In the genomic region with DNA sequence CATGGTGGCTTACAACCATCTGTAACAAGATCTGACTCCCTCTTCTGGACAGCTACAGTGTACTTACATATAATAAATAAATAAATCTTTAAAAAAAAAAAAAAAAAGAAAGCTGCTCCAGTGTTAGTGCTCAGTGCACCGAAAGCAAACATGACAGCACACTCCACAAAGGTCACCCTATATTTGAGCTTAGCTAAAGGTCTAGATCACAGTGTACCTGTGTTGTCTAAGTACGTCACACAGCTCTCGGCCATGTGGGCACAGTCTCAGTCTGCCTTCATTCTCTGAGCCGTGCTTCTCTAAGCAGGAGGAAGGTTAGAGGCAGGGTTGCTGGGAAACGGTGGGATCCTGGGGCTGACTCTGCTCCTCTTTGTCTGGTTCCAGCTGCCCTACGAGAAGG, we compare ENCODE assay signal across 23 mouse cellular contexts. TPM values are rescaled to one million over a fixed set of nuclear protein-coding genes. Genes with fewer than 3 reads are reported as not detected.
DNase-seq lines count a peak whose midpoint lies in the region; ATAC-seq lines count a peak whose summit lies in the region.
"Had no signal": no experiment of that assay in that cellular context is flagged by ENCODE, and none has a peak within 500 bp of the region (broad histone marks: within the 10 kb centered on the region; RNA-seq: fewer than 3 reads in every experiment).

No protein-coding gene starts in this region.

- H3K27ac ChIP-seq in liver, embryonic 13.5 days, result no peak overlapping the region
- H3K27ac ChIP-seq in liver, embryonic 15.5 days (replicated peaks), result no peak overlapping the region
- no peak overlapping the region for H3K27ac ChIP-seq in liver, embryonic 12.5 days
- H3K27ac ChIP-seq: embryonic facial prominence, embryonic 10.5 days; embryonic facial prominence, embryonic 12.5 days; forebrain, embryonic 13.5 days; forebrain, embryonic 15.5 days had no signal

- no peak overlapping the region for H3K4me3 ChIP-seq in liver, embryonic 13.5 days (replicated peaks)
- H3K4me3 ChIP-seq in liver, embryonic 15.5 days (replicated peaks), result no peak overlapping the region
- H3K4me3 ChIP-seq in liver, embryonic 12.5 days, result no peak overlapping the region
- H3K4me3 ChIP-seq: embryonic facial prominence, embryonic 10.5 days; embryonic facial prominence, embryonic 12.5 days; forebrain, embryonic 13.5 days; forebrain, embryonic 15.5 days had no signal

- 0 out of 2 replicates have a peak, but pooled peaks have one; percentile 51 for ATAC-seq in liver, embryonic 13.5 days (ENCODE audit: low read depth)
- peak; percentile 60; the same call in 1 of the 2 replicates for ATAC-seq in liver, embryonic 15.5 days (ENCODE audit: insufficient read depth)
- no peak for ATAC-seq in liver, embryonic 12.5 days
- ATAC-seq: activated CD4-positive, CD25-positive, alpha-beta regulatory T cell, adult 4 months; CD4-positive, CD25-positive, alpha-beta regulatory T cell, adult 4 months; forebrain, embryonic 13.5 days; forebrain, embryonic 15.5 days; Patski had no signal

- no peaks in the 10 kb centered on the region; the same call in 1 of the 2 replicates for H3K4me1 ChIP-seq in liver, embryonic 13.5 days (replicated peaks)
- peaks cover 3% of the 10 kb centered on the region; the same call in 1 of the 2 replicates for H3K4me1 ChIP-seq in liver, embryonic 15.5 days (replicated peaks)
- H3K4me1 ChIP-seq in liver, embryonic 12.5 days, result peaks cover 5% of the 10 kb centered on the region; the same call in 1 of the 2 replicates
- H3K4me1 ChIP-seq: embryonic facial prominence, embryonic 10.5 days; embryonic facial prominence, embryonic 12.5 days; forebrain, embryonic 13.5 days; forebrain, embryonic 15.5 days had no signal

- DNase-seq in liver, embryonic 13.5 days, result no peak
- no peak for DNase-seq in liver
- DNase-seq in spleen, postnatal 14 days (ENCODE audit: low spot score in 2 of 2), result no peak
- DNase-seq: adrenal gland, adult 8-10 months; adrenal gland, postnatal 14 days; adrenal gland, postnatal 36 days; B cell, adult 2 months; cerebellum, adult 11-12 months; cerebellum, adult 2 months; cerebellum, adult 9-10 months; cerebellum, postnatal 10 days; cerebellum, postnatal 25 days had no signal

- no peak overlapping the region for H3K9ac ChIP-seq in liver, embryonic 13.5 days
- no peak overlapping the region for H3K9ac ChIP-seq in liver, embryonic 15.5 days
- H3K9ac ChIP-seq in liver, embryonic 12.5 days, result no peak overlapping the region
- H3K9ac ChIP-seq: embryonic facial prominence, embryonic 12.5 days; forebrain, embryonic 13.5 days; forebrain, embryonic 15.5 days had no signal

- no peak overlapping the region for H3K4me2 ChIP-seq in liver, embryonic 13.5 days
- H3K4me2 ChIP-seq in liver, embryonic 15.5 days, result no peak overlapping the region
- no peak overlapping the region for H3K4me2 ChIP-seq in liver, embryonic 12.5 days
- H3K4me2 ChIP-seq: embryonic facial prominence, embryonic 12.5 days; forebrain, embryonic 13.5 days; forebrain, embryonic 15.5 days had no signal

- 77% methylated on average over 6 of the region's 6 CpGs for WGBS in liver, embryonic 13.5 days (ENCODE audit: insufficient replicate concordance)
- WGBS in liver, embryonic 15.5 days (ENCODE audit: insufficient replicate concordance), result 76% methylated on average over 6 of the region's 6 CpGs
- WGBS in liver, embryonic 12.5 days (ENCODE audit: insufficient replicate concordance), result 80% methylated on average over 6 of the region's 6 CpGs

- H3K27me3 ChIP-seq in liver, embryonic 13.5 days, result no peaks in the 10 kb centered on the region
- H3K27me3 ChIP-seq in liver, embryonic 15.5 days, result no peaks in the 10 kb centered on the region
- no peaks in the 10 kb centered on the region for H3K27me3 ChIP-seq in liver, embryonic 12.5 days (replicated peaks)
- H3K27me3 ChIP-seq: CH12.LX; embryonic facial prominence, embryonic 12.5 days; forebrain, embryonic 13.5 days; forebrain, embryonic 15.5 days; Patski had no signal

- peaks cover 18% of the 10 kb centered on the region for H3K36me3 ChIP-seq in liver, embryonic 13.5 days
- peaks cover 8% of the 10 kb centered on the region for H3K36me3 ChIP-seq in liver, embryonic 15.5 days (replicated peaks)
- peaks cover 29% of the 10 kb centered on the region for H3K36me3 ChIP-seq in liver, embryonic 12.5 days
- H3K36me3 ChIP-seq: forebrain, embryonic 15.5 days had no signal

- H3K9me3 ChIP-seq in liver, embryonic 13.5 days (replicated peaks), result no peaks in the 10 kb centered on the region
- no peaks in the 10 kb centered on the region for H3K9me3 ChIP-seq in liver, embryonic 15.5 days (replicated peaks)
- no peaks in the 10 kb centered on the region for H3K9me3 ChIP-seq in liver, embryonic 12.5 days (replicated peaks)
- H3K9me3 ChIP-seq: embryonic facial prominence, embryonic 10.5 days; embryonic facial prominence, embryonic 12.5 days; forebrain, embryonic 13.5 days; forebrain, embryonic 15.5 days; G1E had no signal

RNA-seq across cellular contexts. Expression of a gene that starts 11.6 kb away (rescaled TPM):
- polyA plus RNA-seq in liver, embryonic 13.5 days (2015; fragmentation: Nextera tagmentation; extraction: Ambion mirVana), result 13.8 and 15.6 TPM in 2 replicates
- polyA plus RNA-seq in liver, embryonic 15.5 days (2015; fragmentation: Nextera tagmentation; extraction: Ambion mirVana), result 11.8 and 12.8 TPM in 2 replicates
- 18.4 and 18.5 TPM in 2 replicates for polyA plus RNA-seq in liver, embryonic 12.5 days (2016; fragmentation: Nextera tagmentation; extraction: Ambion mirVana)

RNA-seq across cellular contexts. Expression of a gene that starts 33.7 kb away (rescaled TPM):
- 0.19 and 0.20 TPM in 2 replicates for polyA plus RNA-seq in liver, embryonic 13.5 days (2015; fragmentation: Nextera tagmentation; extraction: Ambion mirVana)
- polyA plus RNA-seq in liver, embryonic 15.5 days (2015; fragmentation: Nextera tagmentation; extraction: Ambion mirVana), result 0.15 and 0.20 TPM in 2 replicates
- polyA plus RNA-seq in liver, embryonic 12.5 days (2016; fragmentation: Nextera tagmentation; extraction: Ambion mirVana), result 0.32 and 0.54 TPM in 2 replicates
- polyA plus RNA-seq: G1E had no signal

RNA-seq across cellular contexts. Expression of a gene that starts 36.1 kb away (rescaled TPM):
- polyA plus RNA-seq in liver, embryonic 13.5 days (2015; fragmentation: Nextera tagmentation; extraction: Ambion mirVana), result 0.12 TPM in 2 replicates
- polyA plus RNA-seq in liver, embryonic 15.5 days (2015; fragmentation: Nextera tagmentation; extraction: Ambion mirVana), result 0.16 and 0.17 TPM in 2 replicates
- 0.14 and 0.19 TPM in 2 replicates for polyA plus RNA-seq in liver, embryonic 12.5 days (2016; fragmentation: Nextera tagmentation; extraction: Ambion mirVana)

RNA-seq across cellular contexts. Expression of a gene that starts 50.3 kb away (rescaled TPM):
- 97.4 and 98.5 TPM in 2 replicates for polyA plus RNA-seq in liver, embryonic 13.5 days (2015; fragmentation: Nextera tagmentation; extraction: Ambion mirVana)
- 73.0 and 73.6 TPM in 2 replicates for polyA plus RNA-seq in liver, embryonic 15.5 days (2015; fragmentation: Nextera tagmentation; extraction: Ambion mirVana)
- polyA plus RNA-seq in liver, embryonic 12.5 days (2016; fragmentation: Nextera tagmentation; extraction: Ambion mirVana), result 108 and 110 TPM in 2 replicates

RNA-seq across cellular contexts. Expression of a gene that starts 50.4 kb away (rescaled TPM):
- polyA plus RNA-seq in liver, embryonic 13.5 days (2015; fragmentation: Nextera tagmentation; extraction: Ambion mirVana), result 32.1 and 34.8 TPM in 2 replicates
- 29.6 and 32.7 TPM in 2 replicates for polyA plus RNA-seq in liver, embryonic 15.5 days (2015; fragmentation: Nextera tagmentation; extraction: Ambion mirVana)
- 44.2 and 44.5 TPM in 2 replicates for polyA plus RNA-seq in liver, embryonic 12.5 days (2016; fragmentation: Nextera tagmentation; extraction: Ambion mirVana)
